Comparison of ENCODE assay signal across 19 mouse cellular contexts in genomic region chr5:121585699-121586098, GRCm38 (mm10). TPM values are rescaled to one million over a fixed set of nuclear protein-coding genes. Genes with fewer than 3 reads are reported as not detected.
A peak's percentile ranks its signal among the peaks of the same experiment; 100 is the strongest.
DNase-seq lines count a peak whose midpoint lies in the region; ATAC-seq and TF ChIP-seq lines count a peak whose summit lies in the region.
"Had no signal": no experiment of that assay in that cellular context is flagged by ENCODE, and none has a peak within 500 bp of the region (broad histone marks: within the 10 kb centered on the region; RNA-seq: fewer than 3 reads in every experiment).

No protein-coding gene starts in this region.

- no peak overlapping the region for H3K4me2 ChIP-seq in lung, embryonic 16.5 days (ENCODE audit: low read depth, low read length)
- H3K4me2 ChIP-seq in liver, embryonic 16.5 days (ENCODE audit: low read depth, low read length): no peak overlapping the region
- H3K4me2 ChIP-seq: neural tube, embryonic 15.5 days had no signal

- no peak overlapping the region for H3K9ac ChIP-seq in lung, embryonic 16.5 days (ENCODE audit: low read length)
- H3K9ac ChIP-seq in MEL (ENCODE audit: control insufficient read depth, low read depth, low read length, poor library complexity, severe bottlenecking): no peak overlapping the region
- no peak overlapping the region for H3K9ac ChIP-seq in liver, embryonic 16.5 days (ENCODE audit: low read depth, low read length)
- H3K9ac ChIP-seq: neural tube, embryonic 15.5 days had no signal

- no peak for DNase-seq in lung, postnatal 4 days
- peak; percentile 17 for DNase-seq in MEL (ENCODE audit: low read depth, low spot score)
- peak; percentile 31 for DNase-seq in brain, adult 2 months (ENCODE audit: low read depth, low spot score)
- DNase-seq in retina, postnatal 1 day: no peak
- DNase-seq in urinary bladder, postnatal 14 days (ENCODE audit: low spot score): no peak
- DNase-seq: cerebellum, adult 8-10 months; embryo, embryonic 11 days; heart, postnatal 10 days; kidney, adult 18-20 months; lung, adult 2 months; right cerebral cortex, postnatal 4 days had no signal

- H3K79me2 ChIP-seq in MEL (ENCODE audit: control insufficient read depth, insufficient read depth, low read length, poor library complexity): peaks cover 7% of the 10 kb centered on the region; the same call in 1 of the 2 replicates

- no peak for ATAC-seq in lung, embryonic 16.5 days (ENCODE audit: low read depth)
- no peak for ATAC-seq in liver, embryonic 16.5 days (ENCODE audit: low read depth)

- H3K27ac ChIP-seq in lung, embryonic 16.5 days (ENCODE audit: low read length): peak overlapping the region; percentile 75
- peak overlapping the region; percentile 88 for H3K27ac ChIP-seq in MEL (ENCODE audit: control insufficient read depth, low read depth, low read length)
- peak overlapping the region; percentile 73; the same call in 1 of the 2 replicates for H3K27ac ChIP-seq in liver, embryonic 16.5 days (ENCODE audit: low read length)
- H3K27ac ChIP-seq: neural tube, embryonic 15.5 days had no signal

- no peak for TF ChIP-seq CTCF in MEL (IDR thresholded peaks at IDR 0.05 in 2 of 3, conservative IDR thresholded peaks at IDR 0.05 in 1 of 3; ENCODE audit: control insufficient read depth in 1 of 3, insufficient read depth in 1 of 3, low read depth in 2 of 3, low read length in 3 of 3, poor library complexity in 1 of 3, severe bottlenecking in 1 of 3)

- H3K27me3 ChIP-seq in lung, embryonic 16.5 days (ENCODE audit: control insufficient read depth, insufficient read depth, low read depth, low read length): no peaks in the 10 kb centered on the region
- H3K27me3 ChIP-seq in MEL (ENCODE audit: control insufficient read depth in 1 of 2, insufficient read depth in 2 of 2, low read length in 2 of 2): no peaks in the 10 kb centered on the region
- no peaks in the 10 kb centered on the region for H3K27me3 ChIP-seq in liver, embryonic 16.5 days (ENCODE audit: control insufficient read depth, insufficient read depth, low read depth, low read length)
- H3K27me3 ChIP-seq: CH12.LX; neural tube, embryonic 15.5 days had no signal

- H3K9me3 ChIP-seq in lung, embryonic 16.5 days (ENCODE audit: control insufficient read depth, low read length): no peaks in the 10 kb centered on the region
- no peaks in the 10 kb centered on the region for H3K9me3 ChIP-seq in MEL (replicated peaks; ENCODE audit: insufficient read depth, low read length)
- no peaks in the 10 kb centered on the region for H3K9me3 ChIP-seq in liver, embryonic 16.5 days (replicated peaks; ENCODE audit: control insufficient read depth, low read length)
- H3K9me3 ChIP-seq: neural tube, embryonic 15.5 days had no signal

- 83% methylated on average over 5 of the region's 5 CpGs for WGBS in lung, embryonic 16.5 days
- WGBS in liver, embryonic 16.5 days (ENCODE audit: insufficient replicate concordance): 74% methylated on average over 5 of the region's 5 CpGs

- no peak for TF ChIP-seq POLR2A in MEL (IDR thresholded peaks at IDR 0.05; ENCODE audit: control insufficient read depth in 1 of 2, insufficient read depth in 1 of 2, low read depth in 1 of 2, low read length in 2 of 2, poor library complexity in 1 of 2)

- H3K4me1 ChIP-seq in lung, embryonic 16.5 days (replicated peaks; ENCODE audit: control insufficient read depth, insufficient read depth, low read length): peaks cover 40% of the 10 kb centered on the region
- H3K4me1 ChIP-seq in MEL (ENCODE audit: control insufficient read depth in 1 of 2, insufficient read depth in 2 of 2, low read length in 2 of 2): peaks cover 20 to 26% of the 10 kb centered on the region in 2 experiments
- H3K4me1 ChIP-seq in liver, embryonic 16.5 days (ENCODE audit: control insufficient read depth, low read depth, low read length): peaks cover 34% of the 10 kb centered on the region

- no peaks in the 10 kb centered on the region for H3K36me3 ChIP-seq in lung, embryonic 16.5 days (ENCODE audit: control insufficient read depth, insufficient read depth, low read length)
- peaks cover 0 to 30% of the 10 kb centered on the region in 2 experiments; a peak in 2 of 4 replicates for H3K36me3 ChIP-seq in MEL (ENCODE audit: control insufficient read depth in 1 of 2, insufficient read depth in 2 of 2, low read length in 2 of 2)
- H3K36me3 ChIP-seq in liver, embryonic 16.5 days (ENCODE audit: control insufficient read depth, insufficient read depth): no peaks in the 10 kb centered on the region
- H3K36me3 ChIP-seq: neural tube, embryonic 15.5 days had no signal

- no peak for TF ChIP-seq EP300 in MEL (IDR thresholded peaks at IDR 0.05; ENCODE audit: low read depth in 1 of 2, low read length in 2 of 2)

- no peak overlapping the region for H3K4me3 ChIP-seq in lung, embryonic 16.5 days (ENCODE audit: low read length)
- no peak overlapping the region; a peak in 1 of 4 replicates for H3K4me3 ChIP-seq in MEL (ENCODE audit: control insufficient read depth in 1 of 2, insufficient read depth in 1 of 2, low read depth in 2 of 2, low read length in 2 of 2)
- H3K4me3 ChIP-seq in liver, embryonic 16.5 days (ENCODE audit: low read depth, low read length): no peak overlapping the region
- H3K4me3 ChIP-seq: neural tube, embryonic 15.5 days had no signal

- TF ChIP-seq RAD21 in MEL (IDR thresholded peaks at IDR 0.05; ENCODE audit: low read depth, low read length): no peak

TF ChIP-seq in MEL, 35 proteins besides CTCF, POLR2A, EP300 and RAD21:
- TF ChIP-seq MAFK (IDR thresholded peaks at IDR 0.05; ENCODE audit: borderline replicate concordance, low read depth, low read length): no peak
- no peak for TF ChIP-seq RCOR1 (IDR thresholded peaks at IDR 0.05; ENCODE audit: low read depth, low read length)
- TF ChIP-seq TBP (IDR thresholded peaks at IDR 0.05; ENCODE audit: low read depth, low read length): no peak
- no peak for TF ChIP-seq TAL1 (IDR thresholded peaks at IDR 0.05; ENCODE audit: low read length)
- TF ChIP-seq SMC3 (IDR thresholded peaks at IDR 0.05; ENCODE audit: low read depth, low read length): no peak
- no peak for TF ChIP-seq GABPA (IDR thresholded peaks at IDR 0.05; ENCODE audit: low read depth, low read length)
- no peak for TF ChIP-seq KAT2A (conservative IDR thresholded peaks at IDR 0.05; ENCODE audit: low read depth, low read length)
- no peak for TF ChIP-seq MAX (IDR thresholded peaks at IDR 0.05; ENCODE audit: low read length)
- TF ChIP-seq BHLHE40 (IDR thresholded peaks at IDR 0.05; ENCODE audit: borderline replicate concordance, low read depth, low read length): no peak
- TF ChIP-seq USF2 (IDR thresholded peaks at IDR 0.05; ENCODE audit: borderline replicate concordance in 1 of 2, insufficient read depth in 1 of 2, low read depth in 1 of 2, low read length in 2 of 2): no peak
- no peak for TF ChIP-seq MXI1 (IDR thresholded peaks at IDR 0.05; ENCODE audit: low read depth, low read length)
- TF ChIP-seq POLR2AphosphoS5 (IDR thresholded peaks at IDR 0.05; ENCODE audit: borderline replicate concordance, low read depth, low read length): no peak
- TF ChIP-seq NELFE (IDR thresholded peaks at IDR 0.05; ENCODE audit: low read depth, low read length): no peak
- no peak for TF ChIP-seq UBTF (IDR thresholded peaks at IDR 0.05; ENCODE audit: borderline replicate concordance, insufficient read depth, low read depth, low read length)
- no peak for TF ChIP-seq HCFC1 (IDR thresholded peaks at IDR 0.05; ENCODE audit: low read depth, low read length)
- no peak for TF ChIP-seq ZMIZ1 (IDR thresholded peaks at IDR 0.05; ENCODE audit: low read depth, low read length)
- TF ChIP-seq CHD2 (IDR thresholded peaks at IDR 0.05; ENCODE audit: low read length): no peak
- no peak for TF ChIP-seq TCF12 (IDR thresholded peaks at IDR 0.05; ENCODE audit: low read depth, low read length)
- TF ChIP-seq E2F4 (IDR thresholded peaks at IDR 0.05; ENCODE audit: borderline replicate concordance, low read depth, low read length): no peak
TF ChIP-seq in MEL: peak in this region for 0.

RNA-seq across cellular contexts. Expression of gene Aldh2, which starts 7.9 kb away (rescaled TPM):
- polyA plus RNA-seq in lung, embryonic 16.5 days (2015; fragmentation: Nextera tagmentation; extraction: Ambion mirVana): 388 and 419 TPM in 2 replicates
- total RNA-seq in MEL (2012; rRNA removed): 116 and 198 TPM in 2 replicates
- polyA plus RNA-seq in MEL (2012; ENCODE audit: insufficient read depth in 1 of 2, insufficient read length in 2 of 2, low read depth in 1 of 2, low replicate concordance in 2 of 2, missing spikeins in 1 of 2): 100 to 1,000 TPM; 267 to 471 TPM
- 216 and 250 TPM in 2 replicates for polyA plus RNA-seq in liver, embryonic 16.5 days (2015; fragmentation: Nextera tagmentation; extraction: Ambion mirVana)

RNA-seq across cellular contexts. Expression of gene Acad12, which starts 33.0 kb away (rescaled TPM):
- 2.7 and 3.4 TPM in 2 replicates for polyA plus RNA-seq in lung, embryonic 16.5 days (2015; fragmentation: Nextera tagmentation; extraction: Ambion mirVana)
- total RNA-seq in MEL (2012; rRNA removed): 2.6 and 2.8 TPM in 2 replicates
- polyA plus RNA-seq in MEL (2012; ENCODE audit: insufficient read depth in 1 of 2, insufficient read length in 2 of 2, low read depth in 1 of 2, low replicate concordance in 2 of 2, missing spikeins in 1 of 2): 1 to 10 TPM in 1 of 2 experiments, not detected in 1; 6.4 TPM
- polyA plus RNA-seq in liver, embryonic 16.5 days (2015; fragmentation: Nextera tagmentation; extraction: Ambion mirVana): 1.8 and 2.1 TPM in 2 replicates

RNA-seq across cellular contexts. Expression of gene Mapkapk5, which starts 40.0 kb away (rescaled TPM):
- 45.3 and 46.4 TPM in 2 replicates for polyA plus RNA-seq in lung, embryonic 16.5 days (2015; fragmentation: Nextera tagmentation; extraction: Ambion mirVana)
- 49.6 and 66.3 TPM in 2 replicates for total RNA-seq in MEL (2012; rRNA removed)
- 10 to 100 TPM in 1 of 2 experiments, not detected in 1; 74.8 TPM for polyA plus RNA-seq in MEL (2012; ENCODE audit: insufficient read depth in 1 of 2, insufficient read length in 2 of 2, low read depth in 1 of 2, low replicate concordance in 2 of 2, missing spikeins in 1 of 2)
- polyA plus RNA-seq in liver, embryonic 16.5 days (2015; fragmentation: Nextera tagmentation; extraction: Ambion mirVana): 19.2 and 21.3 TPM in 2 replicates

RNA-seq across cellular contexts. Expression of gene Adam1a, which starts 40.4 kb away (rescaled TPM):
- 1.1 TPM in 2 replicates for polyA plus RNA-seq in lung, embryonic 16.5 days (2015; fragmentation: Nextera tagmentation; extraction: Ambion mirVana)
- 0.92 and 1.9 TPM in 2 replicates for total RNA-seq in MEL (2012; rRNA removed)
- polyA plus RNA-seq in MEL (2012; ENCODE audit: insufficient read depth in 1 of 2, insufficient read length in 2 of 2, low read depth in 1 of 2, low replicate concordance in 2 of 2, missing spikeins in 1 of 2): 1 to 10 TPM in 1 of 2 experiments, not detected in 1; 1.0 TPM
- 0.29 and 0.30 TPM in 2 replicates for polyA plus RNA-seq in liver, embryonic 16.5 days (2015; fragmentation: Nextera tagmentation; extraction: Ambion mirVana)

RNA-seq across cellular contexts. Expression of gene Gm42878, which starts 40.4 kb away (rescaled TPM):
- not detected in 2 replicates for polyA plus RNA-seq in lung, embryonic 16.5 days (2015; fragmentation: Nextera tagmentation; extraction: Ambion mirVana)
- total RNA-seq in MEL (2012; rRNA removed): 0.20 TPM in 1 of 2 replicates, not detected in the other
- not detected for polyA plus RNA-seq in MEL (2012; ENCODE audit: insufficient read depth in 1 of 2, insufficient read length in 2 of 2, low read depth in 1 of 2, low replicate concordance in 2 of 2, missing spikeins in 1 of 2)
- not detected in 2 replicates for polyA plus RNA-seq in liver, embryonic 16.5 days (2015; fragmentation: Nextera tagmentation; extraction: Ambion mirVana)
- total RNA-seq: adrenal gland, postnatal 4 days; granulocyte monocyte progenitor cell, adult 5-6 weeks; heart, postnatal 10 days; left cerebral cortex, postnatal 14 days; monocyte, adult 5-6 weeks had no signal
- polyA plus RNA-seq: neural tube, embryonic 15.5 days had no signal

Comparison
In these comparisons a context has a peak if more than half of its experiments do, and no peak if none do; other contexts are left out.
1. DNase-seq: peak in MEL (single experiment) and brain, adult 2 months (single experiment); none in lung, postnatal 4 days (0 of 2), retina, postnatal 1 day (single experiment) and urinary bladder, postnatal 14 days (single experiment).
2. Peak in every context shown above with its lines, with median percentiles within 50 percentile points of each other: H3K27ac ChIP-seq.